Mouse (Mus musculus): ENCODE results near the gene Tulp1. TPM values are rescaled to one million over a fixed set of nuclear protein-coding genes. Genes with fewer than 3 reads are reported as not detected.
A peak's percentile ranks its signal among the peaks of the same experiment; 100 is the strongest.

Gene Tulp1
- polyA plus RNA-seq, 1 experiment from 2014 or later, result 1.3 TPM

- H3K4me2 ChIP-seq, result no peak overlapping the region
- no peak overlapping the region for H3K9ac ChIP-seq
- H3K27ac ChIP-seq, result no peak overlapping the region
- H3K9me3 ChIP-seq, result no peaks in the 10 kb centered on the region
- WGBS, result 64% methylated on average over 6 of the region's 6 CpGs
- ATAC-seq (replicated peaks), result no peak
- H3K4me3 ChIP-seq, result no peak overlapping the region
- peaks cover 19% of the 10 kb centered on the region for H3K27me3 ChIP-seq (replicated peaks)
- no peaks in the 10 kb centered on the region for H3K36me3 ChIP-seq (replicated peaks)
- H3K4me1 ChIP-seq, result peaks cover 31% of the 10 kb centered on the region
Observed at GRCm38 (mm10) chr17:28348211-28348610, 16.8 kb downstream of the Tulp1 start.

- WGBS, result 77% methylated on average over 10 of the region's 10 CpGs
- H3K4me2 ChIP-seq, result no peak overlapping the region
Observed at GRCm38 (mm10) chr17:28347327-28347726, 17.7 kb downstream of the Tulp1 start.

GRCm38 (mm10) chr17:28345882-28346281, 19.1 kb downstream of the Tulp1 start:
- H3K4me1 ChIP-seq, result peaks cover 30% of the 10 kb centered on the region
- no peaks in the 10 kb centered on the region for H3K9me3 ChIP-seq
- peaks cover 4% of the 10 kb centered on the region for H3K27me3 ChIP-seq (replicated peaks)
- WGBS, result 12% methylated on average over 10 of the region's 10 CpGs
- no peak for ATAC-seq (replicated peaks)
- H3K4me3 ChIP-seq, result no peak overlapping the region
- H3K9ac ChIP-seq, result no peak overlapping the region
- no peak overlapping the region; the same call in 1 of the 2 replicates for H3K4me2 ChIP-seq
- no peak overlapping the region for H3K27ac ChIP-seq
- H3K36me3 ChIP-seq (replicated peaks), result no peaks in the 10 kb centered on the region

More at GRCm38 (mm10) chr17:28347327-28347726, 17.7 kb downstream of the Tulp1 start:
- Histone ChIP-seq H3K27ac (no peak overlapping the region), H3K4me1 (peaks cover 31% of the 10 kb centered on the region), H3K9me3 (no peaks in the 10 kb centered on the region), H3K27me3 (replicated peaks) (peaks cover 14% of the 10 kb centered on the region), H3K4me3 (no peak overlapping the region), H3K9ac (no peak overlapping the region), H3K36me3 (replicated peaks) (no peaks in the 10 kb centered on the region)
- ATAC-seq (replicated peaks), result no peak

- no peak for ATAC-seq (replicated peaks)
- whole genome bisulfite sequencing, result 16% methylated on average over 8 of the region's 8 CpGs
- H3K36me3 ChIP-seq (replicated peaks), result no peaks in the 10 kb centered on the region
- no peak overlapping the region for H3K4me3 ChIP-seq
- no peak overlapping the region for H3K9ac ChIP-seq
- no peak overlapping the region for H3K27ac ChIP-seq
- H3K4me1 ChIP-seq, result peaks cover 27% of the 10 kb centered on the region
- no peak overlapping the region for H3K4me2 ChIP-seq
- H3K9me3 ChIP-seq, result no peaks in the 10 kb centered on the region
- H3K27me3 ChIP-seq (replicated peaks), result peaks cover 4% of the 10 kb centered on the region; the same call in 1 of the 2 replicates
Observed at GRCm38 (mm10) chr17:28345271-28345721, 19.7 kb downstream of the Tulp1 start.

- Histone ChIP-seq H3K9me3 (no peaks in the 10 kb centered on the region), H3K4me1 (peaks cover 21% of the 10 kb centered on the region), H3K4me2 (no peak overlapping the region), H3K36me3 (replicated peaks) (no peaks in the 10 kb centered on the region), H3K27me3 (replicated peaks) (peaks cover 4% of the 10 kb centered on the region; the same call in 1 of the 2 replicates), H3K27ac (no peak overlapping the region), H3K4me3 (no peak overlapping the region), H3K9ac (no peak overlapping the region)
- 65% methylated on average over 3 of the region's 3 CpGs for WGBS
- no peak for ATAC-seq (replicated peaks)
Observed at GRCm38 (mm10) chr17:28344670-28345069, 20.4 kb downstream of the Tulp1 start.

GRCm38 (mm10) chr17:28344050-28344607, 20.9 kb downstream of the Tulp1 start:
- Histone ChIP-seq H3K27me3 (replicated peaks) (peaks cover 4% of the 10 kb centered on the region; the same call in 1 of the 2 replicates), H3K4me1 (peaks cover 20% of the 10 kb centered on the region), H3K36me3 (replicated peaks) (no peaks in the 10 kb centered on the region), H3K4me3 (no peak overlapping the region), H3K27ac (no peak overlapping the region), H3K9me3 (no peaks in the 10 kb centered on the region), H3K4me2 (no peak overlapping the region), H3K9ac (no peak overlapping the region)
- ATAC-seq (replicated peaks), result no peak
- WGBS, result 39% methylated on average over 4 of the region's 4 CpGs

GRCm38 (mm10) chr17:28341091-28341490, 23.9 kb downstream of the Tulp1 start:
- peaks cover 20% of the 10 kb centered on the region for H3K4me1 ChIP-seq
- H3K9me3 ChIP-seq, result no peaks in the 10 kb centered on the region
- 8% methylated on average over 26 of the region's 26 CpGs for WGBS
- no peaks in the 10 kb centered on the region; the same call in 1 of the 2 replicates for H3K27me3 ChIP-seq (replicated peaks)
- H3K4me3 ChIP-seq, result peak overlapping the region; percentile 26
- H3K36me3 ChIP-seq (replicated peaks), result no peaks in the 10 kb centered on the region
- no peak overlapping the region for H3K27ac ChIP-seq
- H3K9ac ChIP-seq, result peak overlapping the region; percentile 29
- peak; percentile 66 for ATAC-seq (replicated peaks)
- H3K4me2 ChIP-seq, result peak overlapping the region; percentile 55

GRCm38 (mm10) chr17:28340578-28340977, 24.4 kb downstream of the Tulp1 start:
- Histone ChIP-seq H3K27ac (no peak overlapping the region), H3K4me2 (peak overlapping the region; percentile 55), H3K9ac (no peak overlapping the region; the same call in 1 of the 2 replicates), H3K9me3 (no peaks in the 10 kb centered on the region), H3K4me1 (peaks cover 14% of the 10 kb centered on the region), H3K27me3 (replicated peaks) (no peaks in the 10 kb centered on the region; the same call in 1 of the 2 replicates), H3K4me3 (no peak overlapping the region), H3K36me3 (replicated peaks) (no peaks in the 10 kb centered on the region)
- WGBS, result 87% methylated on average over 7 of the region's 7 CpGs
- peak; percentile 43 for ATAC-seq (replicated peaks)

- no peak for ATAC-seq (replicated peaks)
- no peak overlapping the region for H3K9ac ChIP-seq
- H3K36me3 ChIP-seq (replicated peaks), result no peaks in the 10 kb centered on the region
- H3K4me2 ChIP-seq, result no peak overlapping the region
- 91% methylated on average over 7 of the region's 7 CpGs for WGBS
- peaks cover 11% of the 10 kb centered on the region for H3K4me1 ChIP-seq
- H3K9me3 ChIP-seq, result no peaks in the 10 kb centered on the region
- no peaks in the 10 kb centered on the region; the same call in 1 of the 2 replicates for H3K27me3 ChIP-seq (replicated peaks)
- no peak overlapping the region for H3K27ac ChIP-seq
- H3K4me3 ChIP-seq, result no peak overlapping the region
Observed at GRCm38 (mm10) chr17:28337547-28337946, 27.5 kb downstream of the Tulp1 start.

GRCm38 (mm10) chr17:28335267-28335666, 29.8 kb downstream of the Tulp1 start:
- Histone ChIP-seq H3K4me2 (no peak overlapping the region), H3K36me3 (replicated peaks) (peaks cover 7% of the 10 kb centered on the region), H3K27me3 (replicated peaks) (no peaks in the 10 kb centered on the region), H3K27ac (no peak overlapping the region), H3K4me3 (no peak overlapping the region), H3K4me1 (0 out of 2 replicates have a peak, but pooled peaks cover 5% of the 10 kb centered on the region), H3K9me3 (no peaks in the 10 kb centered on the region), H3K9ac (no peak overlapping the region)
- WGBS, result 73% methylated on average over 10 of the region's 10 CpGs
- ATAC-seq (replicated peaks), result no peak

GRCm38 (mm10) chr17:28332915-28333546, 32.0 kb downstream of the Tulp1 start:
- Histone ChIP-seq H3K4me1 (peaks cover 20% of the 10 kb centered on the region), H3K4me3 (no peak overlapping the region), H3K27me3 (replicated peaks) (no peaks in the 10 kb centered on the region), H3K27ac (no peak overlapping the region), H3K9me3 (no peaks in the 10 kb centered on the region), H3K9ac (no peak overlapping the region), H3K36me3 (replicated peaks) (peaks cover 10% of the 10 kb centered on the region), H3K4me2 (peak overlapping the region; percentile 1; the same call in 1 of the 2 replicates)
- 69% methylated on average over 31 of the region's 31 CpGs for WGBS
- no peak for ATAC-seq (replicated peaks)

GRCm38 (mm10) chr17:28332113-28332914, 32.7 kb downstream of the Tulp1 start:
- WGBS, result 47% methylated on average over 13 of the region's 13 CpGs
- H3K4me3 ChIP-seq, result no peak overlapping the region
- no peak overlapping the region for H3K27ac ChIP-seq
- H3K9ac ChIP-seq, result no peak overlapping the region
- ATAC-seq (replicated peaks), result no peak
- H3K9me3 ChIP-seq, result no peaks in the 10 kb centered on the region
- peaks cover 10% of the 10 kb centered on the region for H3K36me3 ChIP-seq (replicated peaks)
- H3K4me2 ChIP-seq, result no peak overlapping the region
- peaks cover 27% of the 10 kb centered on the region for H3K4me1 ChIP-seq
- no peaks in the 10 kb centered on the region for H3K27me3 ChIP-seq (replicated peaks)

All from midbrain, embryonic 15.5 days (tissue).